Mouse (Mus musculus): ENCODE measurements around the gene Cyp2d11. TPM values are rescaled to one million over a fixed set of nuclear protein-coding genes. Genes with fewer than 3 reads are reported as not detected.

Cyp2d11 gene
- total RNA-seq, 4 experiments from 2014 or later: 0.18 to 0.24 TPM; not detected in 2

DNA sequence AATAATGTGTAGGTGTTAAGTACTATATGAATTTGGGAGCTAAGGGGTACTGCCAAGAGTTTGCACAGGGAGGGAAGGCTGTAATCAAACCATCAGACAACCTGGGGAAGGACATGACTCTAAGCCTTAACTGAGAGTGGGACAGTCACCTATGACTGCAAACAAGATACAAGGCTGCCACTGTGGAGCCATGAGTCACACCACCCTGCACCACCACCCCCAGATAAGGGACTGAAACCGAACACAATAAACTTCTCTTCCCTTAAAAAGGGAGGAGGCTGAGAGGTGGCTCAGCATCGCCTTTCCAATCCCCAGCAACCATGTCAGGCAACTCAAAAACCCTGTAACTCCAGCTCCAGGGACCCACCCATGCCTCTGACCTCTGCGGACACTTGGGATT, 42.3 kb downstream of the Cyp2d11 start:
- DNase-seq (ENCODE audit: low spot score in 2 of 2): no peak

DNA sequence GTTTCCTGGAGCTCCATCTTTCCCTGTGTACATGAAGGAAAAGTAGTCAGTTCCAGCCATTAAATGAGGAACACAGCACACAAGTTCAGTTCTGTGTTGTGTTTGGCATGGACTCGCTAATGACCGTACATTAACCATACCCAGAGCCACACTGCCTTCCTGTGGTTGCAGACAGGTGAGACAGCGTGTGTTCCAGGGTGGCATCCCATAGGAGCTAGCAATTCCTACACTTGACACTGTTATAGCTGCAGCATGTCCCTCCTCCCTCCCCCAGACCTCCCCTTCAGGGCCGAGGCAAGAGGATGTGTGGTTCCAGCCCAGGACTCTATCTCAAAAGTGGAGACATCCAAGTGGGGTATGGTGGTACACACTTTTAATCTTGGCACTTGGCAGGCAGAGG, 43.5 kb downstream of the Cyp2d11 start:
- DNase-seq (ENCODE audit: low spot score in 2 of 2): no peak

- no peak for DNase-seq (ENCODE audit: low spot score in 2 of 2)
Observed at GRCm38 (mm10) chr15:82348999-82349341, 44.9 kb downstream of the Cyp2d11 start.

DNA sequence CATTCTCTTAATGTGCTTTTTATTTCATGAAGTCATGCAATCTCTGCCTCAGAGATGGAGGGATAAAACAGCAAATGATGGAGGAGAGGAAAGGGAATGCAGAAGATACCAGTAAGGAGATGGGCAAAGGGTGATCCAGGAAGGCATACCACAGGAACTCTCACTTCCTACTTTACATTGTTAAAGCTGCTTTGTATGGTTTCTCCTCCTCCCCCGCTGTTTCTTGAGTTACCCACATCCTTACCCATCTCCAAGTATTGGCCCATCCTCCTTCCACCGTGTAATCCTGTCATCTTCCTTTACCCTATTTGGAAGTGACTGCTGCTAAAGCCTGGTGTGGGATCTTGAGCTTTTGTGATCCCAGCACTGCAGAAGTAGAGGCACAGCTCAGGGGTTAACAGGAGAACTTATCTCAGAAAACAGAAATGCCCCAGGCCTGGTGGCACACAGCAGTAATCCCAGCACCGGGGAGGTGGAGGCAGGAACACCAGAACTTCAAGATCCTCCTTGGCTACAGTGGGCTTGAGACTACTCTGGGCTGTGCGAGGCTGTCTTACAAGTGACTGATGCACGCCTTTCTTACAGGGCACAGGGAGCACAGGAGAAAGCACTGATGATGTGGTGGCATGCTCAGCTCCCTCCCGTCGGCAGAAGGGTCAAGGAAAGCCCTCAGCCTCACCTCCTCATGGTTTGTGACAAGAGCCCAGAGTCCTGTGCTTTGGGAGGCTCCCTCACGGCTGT, 45.4 kb downstream of the Cyp2d11 start:
- no peak for DNase-seq (ENCODE audit: low spot score in 2 of 2)

GRCm38 (mm10) chr15:82347852-82348251, 46.0 kb downstream of the Cyp2d11 start:
- no peak for DNase-seq (ENCODE audit: low spot score in 2 of 2)

DNA sequence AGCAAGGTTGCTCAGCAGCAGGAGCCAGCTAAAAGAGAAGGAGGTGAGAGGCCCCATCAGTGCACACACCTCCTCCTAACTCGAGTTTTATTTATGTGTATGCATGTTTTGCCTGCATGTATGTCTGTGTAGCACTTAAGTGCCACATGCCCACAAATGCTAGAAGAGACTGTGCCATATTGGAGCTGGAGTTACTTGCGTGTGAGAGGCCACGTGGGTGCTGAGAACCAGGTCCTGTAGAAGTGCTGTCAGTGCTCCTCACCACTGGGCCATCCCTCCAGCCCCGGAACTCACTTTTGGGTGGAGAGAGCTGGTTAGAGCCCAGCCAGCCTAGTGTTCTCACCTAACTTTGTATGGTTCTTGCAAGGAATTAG, 46.5 kb downstream of the Cyp2d11 start:
- DNase-seq (ENCODE audit: low spot score in 2 of 2): no peak

DNA sequence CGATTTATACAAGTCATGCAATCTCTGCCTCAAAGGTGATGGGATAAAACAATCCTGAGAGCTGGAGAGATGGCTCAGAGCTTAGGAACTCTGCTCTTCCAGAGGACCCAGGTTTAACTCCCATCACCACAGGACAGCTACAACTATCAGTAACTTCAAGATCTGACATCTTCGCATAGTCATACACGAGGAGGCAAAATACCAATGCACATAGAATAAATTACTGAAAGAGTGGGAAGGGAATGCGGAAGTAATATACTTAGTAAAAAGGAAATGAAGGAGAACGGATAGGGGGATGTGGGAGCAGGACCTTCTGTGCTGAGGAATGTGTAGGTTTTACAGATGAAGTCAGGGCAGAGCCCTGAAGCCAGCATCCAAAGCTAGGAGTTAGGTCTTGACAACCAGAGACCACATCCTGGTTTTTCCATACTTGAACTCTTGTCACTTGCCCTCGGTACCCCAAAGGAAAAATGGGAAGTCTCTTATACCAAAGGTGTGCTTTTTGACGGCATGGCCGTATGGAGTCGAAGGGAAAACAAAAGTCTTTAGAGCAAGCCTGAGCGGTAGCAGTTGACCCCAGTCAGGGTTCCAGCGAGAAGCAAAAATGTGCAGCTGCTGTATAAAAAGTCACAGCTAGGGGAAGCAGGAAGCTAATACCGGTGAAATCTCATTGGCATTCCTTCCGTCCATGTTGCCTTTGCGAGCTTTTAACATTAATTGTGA, 47.1 kb downstream of the Cyp2d11 start:
- DNase-seq (ENCODE audit: low spot score in 2 of 2): no peak

- peak; percentile 96 to 97 for DNase-seq (ENCODE audit: low spot score in 2 of 2)
Observed at GRCm38 (mm10) chr15:82345820-82346470, 47.9 kb downstream of the Cyp2d11 start.

GRCm38 (mm10) chr15:82344971-82345370, 48.9 kb downstream of the Cyp2d11 start:
- no peak for DNase-seq (ENCODE audit: low spot score in 2 of 2)

- DNase-seq (ENCODE audit: low spot score in 2 of 2): no peak
Observed at GRCm38 (mm10) chr15:82343368-82344287, 50.2 kb downstream of the Cyp2d11 start.

DNA sequence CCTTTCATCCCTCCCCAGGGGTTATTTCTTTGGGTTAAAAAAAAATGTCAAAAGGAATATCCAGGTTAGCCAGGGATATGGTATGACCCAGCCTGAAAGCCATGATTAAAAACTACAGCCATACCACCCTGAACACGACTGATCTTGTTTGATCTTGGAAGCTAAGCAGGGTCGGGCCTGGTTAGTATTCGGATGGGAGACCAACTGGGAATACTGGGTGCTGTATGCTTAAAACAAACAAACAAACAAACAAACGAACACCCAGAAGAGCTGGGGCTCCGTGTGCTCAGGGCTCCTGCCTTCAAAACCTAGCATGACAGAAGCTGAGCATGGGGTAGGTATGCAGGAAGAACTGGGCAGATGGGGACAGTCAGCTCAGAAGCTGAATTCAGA, 51.3 kb downstream of the Cyp2d11 start:
- no peak for DNase-seq (ENCODE audit: low spot score in 2 of 2)

- no peak for DNase-seq (ENCODE audit: low spot score in 2 of 2)
Observed at GRCm38 (mm10) chr15:82341675-82342542, 51.9 kb downstream of the Cyp2d11 start.

GRCm38 (mm10) chr15:82341036-82341501, 52.8 kb downstream of the Cyp2d11 start:
- DNase-seq (ENCODE audit: low spot score in 2 of 2): peak in 1 of 2 experiments; percentile 50

DNA sequence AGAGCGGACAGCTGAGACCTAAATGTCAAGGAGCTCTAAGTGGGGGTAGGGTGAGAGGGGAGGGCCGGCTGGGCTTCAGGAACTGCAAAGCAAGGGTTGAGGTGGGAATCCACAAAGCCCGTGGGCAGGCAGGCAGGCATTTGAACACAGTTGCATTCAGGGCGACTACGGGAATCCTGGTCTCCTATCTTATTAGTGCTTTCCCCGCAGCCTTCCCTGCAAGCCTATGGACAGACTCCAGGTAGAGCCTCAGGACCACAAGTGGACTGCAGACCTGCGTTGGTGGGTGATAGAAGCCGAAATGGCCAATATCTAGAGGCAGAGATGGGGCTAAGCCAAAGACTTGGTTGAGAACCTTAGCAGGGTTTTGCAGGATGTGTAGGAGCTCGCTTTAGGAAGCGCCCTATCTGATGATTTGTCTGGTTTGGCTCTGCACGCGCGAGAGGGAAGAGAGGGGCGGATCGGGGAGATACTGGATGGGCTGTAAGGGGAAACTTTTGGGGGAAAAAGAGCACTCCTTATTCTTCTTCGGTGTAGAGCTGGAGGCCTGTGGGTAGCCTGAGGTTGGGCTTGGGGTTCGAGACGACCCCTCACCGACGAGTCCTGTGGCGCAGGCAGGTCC, 53.3 kb downstream of the Cyp2d11 start:
- no peak for DNase-seq (ENCODE audit: low spot score in 2 of 2)

DNA sequence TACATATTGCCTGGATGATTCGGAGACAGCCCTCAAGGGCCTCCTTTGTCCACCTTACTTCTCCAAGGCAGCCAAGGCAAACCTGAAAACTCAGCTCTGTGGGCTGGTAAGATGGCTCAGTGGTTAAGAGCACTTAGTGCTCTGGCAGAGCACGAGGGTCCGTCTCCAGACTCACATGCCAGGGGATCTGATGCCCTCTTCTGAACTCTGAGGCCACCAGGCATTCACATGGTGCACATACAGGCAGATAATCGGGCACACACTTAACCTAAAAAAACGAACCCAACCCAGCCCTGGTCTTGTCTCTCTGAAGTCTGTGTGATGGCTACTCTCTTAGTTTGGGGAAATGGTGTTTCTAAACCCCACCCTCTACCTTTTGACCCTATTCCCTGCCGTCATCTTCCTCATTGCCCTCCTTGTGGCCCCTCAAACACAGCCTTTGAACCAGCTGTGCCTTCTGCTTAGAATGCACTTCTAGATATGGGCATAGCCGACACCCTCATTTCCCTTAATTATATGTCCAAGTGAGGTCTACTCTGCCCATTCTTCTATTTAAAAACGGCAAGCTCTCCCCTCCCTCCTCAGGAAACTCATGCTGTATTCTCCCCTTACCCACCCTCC, 54.1 kb downstream of the Cyp2d11 start:
- DNase-seq (ENCODE audit: low spot score in 2 of 2): no peak
